Mouse (Mus musculus): ENCODE measurements around the gene Dpf2. TPM values are rescaled to one million over a fixed set of nuclear protein-coding genes. Genes with fewer than 3 reads are reported as not detected.

Gene Dpf2
- total and polyA plus RNA-seq, 2 experiments, result 10.3 to 40.0 TPM

DNA sequence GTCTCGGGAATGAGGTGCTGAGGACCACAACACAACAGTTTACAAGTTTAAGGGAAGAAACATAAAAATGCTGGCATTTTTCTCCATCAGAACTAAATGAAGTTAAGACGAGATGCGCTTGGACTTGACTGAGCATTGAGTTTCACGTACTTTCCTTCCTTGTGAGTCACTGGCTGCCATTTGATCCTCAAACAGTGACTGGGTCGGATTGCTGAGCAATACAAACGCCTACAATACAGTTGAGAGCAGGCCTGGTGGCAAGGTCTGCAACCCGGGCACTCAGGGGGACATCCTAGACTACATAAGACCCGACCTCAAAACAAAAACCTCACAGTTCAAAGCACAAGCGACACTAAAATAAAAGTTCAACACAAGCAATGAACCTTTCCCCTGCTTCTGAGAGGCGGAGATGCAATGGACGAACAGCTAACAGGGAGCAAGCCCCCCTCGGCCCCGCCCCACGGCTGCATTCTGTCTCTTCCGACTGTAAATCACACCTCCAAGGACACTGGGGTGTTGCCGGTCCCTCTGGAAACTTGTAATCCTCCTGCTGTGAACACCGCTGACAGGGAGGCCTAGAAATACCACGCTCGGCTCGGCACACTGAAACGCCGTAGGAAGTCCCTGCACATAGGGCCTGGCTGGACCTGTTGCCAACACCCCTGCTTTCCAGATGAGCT lies 41.4 kb upstream of the Dpf2 start:
- Histone ChIP-seq H3K36me3 (ENCODE audit: control insufficient read depth, insufficient read depth, low read length) (peaks cover 3% of the 10 kb centered on the region; the same call in 1 of the 2 replicates), H3K79me2 (ENCODE audit: control insufficient read depth, insufficient read depth, low read length) (no peaks in the 10 kb centered on the region), H3K27ac (replicated peaks; ENCODE audit: insufficient read depth, low read depth, low read length) (no peak overlapping the region), H3K27me3 (ENCODE audit: control insufficient read depth, insufficient read depth, low read length) (no peaks in the 10 kb centered on the region), H3K4me3 (ENCODE audit: insufficient read depth, low read depth, low read length) (no peak overlapping the region), H3K9ac (ENCODE audit: low read depth, low read length) (no peak overlapping the region), H3K4me1 (ENCODE audit: control insufficient read depth, insufficient read depth, low read length) (peaks cover 15% of the 10 kb centered on the region)
- no peak for TF ChIP-seq POLR2A (IDR thresholded peaks at IDR 0.05; ENCODE audit: extremely low read depth, insufficient read depth, low read length)
- TF ChIP-seq CTCF (IDR thresholded peaks at IDR 0.05; ENCODE audit: low read depth, low read length), result no peak
- 93% methylated on average over 22 of the region's 22 CpGs for WGBS
- no peak for DNase-seq (ENCODE audit: extremely low read depth, low read depth, low spot score)

DNA sequence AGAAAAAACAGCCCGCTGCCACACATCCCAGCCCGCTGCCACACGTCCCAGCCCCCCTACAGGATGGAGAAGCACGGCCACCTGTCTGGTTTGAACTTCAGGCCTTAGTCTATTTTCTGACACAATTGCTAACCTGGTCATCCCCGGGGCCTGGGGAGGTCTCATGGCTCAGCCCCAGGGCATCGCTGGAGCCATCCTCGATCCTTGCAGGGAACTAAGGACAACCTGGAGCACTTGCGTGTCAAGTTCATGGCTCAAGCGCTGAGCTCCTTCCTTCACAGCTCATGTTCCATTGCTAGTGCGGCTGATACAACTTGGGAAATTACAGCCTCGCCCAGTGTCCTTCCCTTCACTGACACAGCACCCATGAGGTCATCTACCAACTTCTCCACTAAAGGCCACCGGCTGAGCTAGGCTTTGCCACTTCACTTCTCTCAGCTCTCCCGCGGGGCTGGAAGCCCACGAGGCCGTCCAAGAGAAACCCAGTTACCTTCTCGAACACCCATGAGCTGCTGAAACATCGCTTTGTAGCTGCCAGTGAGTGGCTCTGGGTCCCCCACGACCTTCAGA lies 40.5 kb upstream of the Dpf2 start:
- no peaks in the 10 kb centered on the region for H3K27me3 ChIP-seq (ENCODE audit: control insufficient read depth, insufficient read depth, low read length)
- no peak overlapping the region for H3K27ac ChIP-seq (replicated peaks; ENCODE audit: insufficient read depth, low read depth, low read length)
- peaks cover 15% of the 10 kb centered on the region for H3K4me1 ChIP-seq (ENCODE audit: control insufficient read depth, insufficient read depth, low read length)
- 89% methylated on average over 19 of the region's 19 CpGs for WGBS
- no peaks in the 10 kb centered on the region for H3K79me2 ChIP-seq (ENCODE audit: control insufficient read depth, insufficient read depth, low read length)
- TF ChIP-seq CTCF (IDR thresholded peaks at IDR 0.05; ENCODE audit: low read depth, low read length) (no peak), POLR2A (IDR thresholded peaks at IDR 0.05; ENCODE audit: extremely low read depth, insufficient read depth, low read length) (no peak)
- no peak for DNase-seq (ENCODE audit: extremely low read depth, low read depth, low spot score)
- peaks cover 3% of the 10 kb centered on the region; the same call in 1 of the 2 replicates for H3K36me3 ChIP-seq (ENCODE audit: control insufficient read depth, insufficient read depth, low read length)
- no peak overlapping the region for H3K4me3 ChIP-seq (ENCODE audit: insufficient read depth, low read depth, low read length)
- no peak overlapping the region for H3K9ac ChIP-seq (ENCODE audit: low read depth, low read length)

DNA sequence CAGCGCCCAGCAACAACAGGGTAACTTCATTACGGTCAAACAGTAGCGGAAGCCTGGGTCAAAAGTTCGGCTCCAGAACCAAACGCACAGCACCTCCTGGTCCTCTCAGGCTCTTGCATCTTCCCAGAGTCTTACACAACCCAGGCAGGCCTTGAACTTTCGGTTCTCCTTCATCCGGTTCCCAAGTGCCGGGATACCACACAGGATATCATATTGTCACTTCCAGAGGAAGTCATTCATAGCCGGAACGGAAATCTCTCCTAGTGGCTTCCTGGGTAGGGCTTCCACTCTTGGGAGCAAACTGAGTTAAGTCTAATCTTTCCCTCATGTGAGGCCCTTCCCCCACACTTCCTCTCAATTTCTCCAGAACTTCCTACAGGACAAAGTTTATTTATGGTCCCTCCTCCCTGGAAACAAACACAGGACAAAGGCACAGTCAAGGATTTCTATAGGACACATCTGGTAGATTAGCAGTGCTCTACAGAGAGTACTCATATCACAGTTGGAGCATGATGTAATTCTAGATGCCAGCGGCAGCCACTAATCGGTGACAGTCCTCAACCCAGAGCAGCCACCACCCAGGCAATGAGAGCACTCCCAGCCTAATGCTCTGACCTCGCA lies 39.4 kb upstream of the Dpf2 start:
- H3K9ac ChIP-seq (ENCODE audit: low read depth, low read length), result no peak overlapping the region
- 73% methylated on average over 13 of the region's 13 CpGs for WGBS
- peaks cover 12% of the 10 kb centered on the region for H3K4me1 ChIP-seq (ENCODE audit: control insufficient read depth, insufficient read depth, low read length)
- H3K4me3 ChIP-seq (ENCODE audit: insufficient read depth, low read depth, low read length), result no peak overlapping the region
- no peak for TF ChIP-seq CTCF (IDR thresholded peaks at IDR 0.05; ENCODE audit: low read depth, low read length)
- TF ChIP-seq POLR2A (IDR thresholded peaks at IDR 0.05; ENCODE audit: extremely low read depth, insufficient read depth, low read length), result no peak
- H3K79me2 ChIP-seq (ENCODE audit: control insufficient read depth, insufficient read depth, low read length), result no peaks in the 10 kb centered on the region
- peak; percentile 58 for DNase-seq (ENCODE audit: extremely low read depth, low read depth, low spot score)
- peak overlapping the region; percentile 75 for H3K27ac ChIP-seq (replicated peaks; ENCODE audit: insufficient read depth, low read depth, low read length)
- H3K36me3 ChIP-seq (ENCODE audit: control insufficient read depth, insufficient read depth, low read length), result peaks cover 3% of the 10 kb centered on the region; the same call in 1 of the 2 replicates
- no peaks in the 10 kb centered on the region for H3K27me3 ChIP-seq (ENCODE audit: control insufficient read depth, insufficient read depth, low read length)

DNA sequence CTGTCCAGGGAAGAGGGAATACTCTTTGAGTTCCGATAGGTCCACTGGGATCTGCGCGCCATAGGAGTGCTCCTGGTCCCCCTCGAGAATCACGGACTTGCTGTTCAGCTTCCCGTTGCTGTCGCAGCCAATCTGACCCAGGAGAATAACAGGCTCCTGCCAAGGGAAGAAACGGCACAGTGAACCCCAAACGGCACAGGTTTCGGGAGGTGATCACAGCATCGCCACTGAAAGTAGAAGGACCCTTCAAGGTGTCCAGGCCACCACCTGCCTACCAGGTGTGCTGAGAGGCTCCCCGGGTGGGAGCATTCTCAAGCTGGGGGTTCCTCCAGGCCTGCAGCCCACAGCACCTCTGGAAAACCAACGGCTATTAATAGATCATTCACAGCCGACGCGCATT lies 38.8 kb upstream of the Dpf2 start:
- peaks cover 8% of the 10 kb centered on the region for H3K4me1 ChIP-seq (ENCODE audit: control insufficient read depth, insufficient read depth, low read length)
- H3K79me2 ChIP-seq (ENCODE audit: control insufficient read depth, insufficient read depth, low read length), result no peaks in the 10 kb centered on the region
- WGBS, result 78% methylated on average over 16 of the region's 16 CpGs
- DNase-seq (ENCODE audit: extremely low read depth, low read depth, low spot score), result no peak
- peak overlapping the region; percentile 31; the same call in 1 of the 2 replicates for H3K9ac ChIP-seq (ENCODE audit: low read depth, low read length)
- peak overlapping the region; percentile 75 for H3K27ac ChIP-seq (replicated peaks; ENCODE audit: insufficient read depth, low read depth, low read length)
- H3K27me3 ChIP-seq (ENCODE audit: control insufficient read depth, insufficient read depth, low read length), result no peaks in the 10 kb centered on the region
- H3K36me3 ChIP-seq (ENCODE audit: control insufficient read depth, insufficient read depth, low read length), result peaks cover 3% of the 10 kb centered on the region; the same call in 1 of the 2 replicates
- peak overlapping the region; percentile 26; the same call in 1 of the 2 replicates for H3K4me3 ChIP-seq (ENCODE audit: insufficient read depth, low read depth, low read length)
- no peak for TF ChIP-seq POLR2A (IDR thresholded peaks at IDR 0.05; ENCODE audit: extremely low read depth, insufficient read depth, low read length)
- TF ChIP-seq CTCF (IDR thresholded peaks at IDR 0.05; ENCODE audit: low read depth, low read length), result no peak

DNA sequence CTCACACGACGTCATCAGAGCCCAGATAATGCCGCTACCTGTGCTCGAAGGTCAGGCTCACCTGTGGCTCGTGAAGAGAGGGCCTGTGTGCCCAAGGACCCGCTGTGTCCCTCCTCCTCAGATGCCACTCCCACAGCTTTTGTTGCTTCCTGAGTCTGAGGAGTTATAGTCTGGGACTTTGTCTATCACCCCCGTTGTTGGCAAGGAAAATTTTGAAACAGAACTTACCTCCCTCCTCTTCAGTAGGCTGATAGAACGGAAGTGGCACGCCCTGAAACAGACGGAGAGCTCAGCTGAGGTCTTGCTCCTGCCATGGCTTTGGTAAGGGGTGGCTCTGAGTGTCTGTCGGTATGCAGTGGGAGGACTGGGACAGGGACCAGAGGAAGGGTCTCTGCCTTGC lies 37.4 kb upstream of the Dpf2 start:
- Histone ChIP-seq H3K4me3 (ENCODE audit: insufficient read depth, low read depth, low read length) (no peak overlapping the region), H3K27me3 (ENCODE audit: control insufficient read depth, insufficient read depth, low read length) (no peaks in the 10 kb centered on the region), H3K4me1 (ENCODE audit: control insufficient read depth, insufficient read depth, low read length) (peaks cover 2% of the 10 kb centered on the region), H3K9ac (ENCODE audit: low read depth, low read length) (no peak overlapping the region), H3K36me3 (ENCODE audit: control insufficient read depth, insufficient read depth, low read length) (peaks cover 3% of the 10 kb centered on the region; the same call in 1 of the 2 replicates), H3K79me2 (ENCODE audit: control insufficient read depth, insufficient read depth, low read length) (no peaks in the 10 kb centered on the region), H3K27ac (replicated peaks; ENCODE audit: insufficient read depth, low read depth, low read length) (no peak overlapping the region)
- WGBS, result 91% methylated on average over 11 of the region's 11 CpGs
- TF ChIP-seq CTCF (IDR thresholded peaks at IDR 0.05; ENCODE audit: low read depth, low read length) (no peak), POLR2A (IDR thresholded peaks at IDR 0.05; ENCODE audit: extremely low read depth, insufficient read depth, low read length) (no peak)
- no peak for DNase-seq (ENCODE audit: extremely low read depth, low read depth, low spot score)
